Mouse (Mus musculus) CD4-positive, CD25-positive, alpha-beta regulatory T cell, adult 9 weeks (primary cell): ENCODE data around the gene Capns1. TPM values are rescaled to one million over a fixed set of nuclear protein-coding genes. Genes with fewer than 3 reads are reported as not detected.

ENCODE experiments used
- polyA plus RNA-seq: library from polyadenylated mRNA; unstranded; fragments of 100-300 nt; shearing (Covaris generic); gene quantifications from one replicate; pipeline ENCODE4 v1.2.1, GENCODE M21; 2017

Capns1 gene
- polyA plus RNA-seq, result 74.4 TPM

DNA sequence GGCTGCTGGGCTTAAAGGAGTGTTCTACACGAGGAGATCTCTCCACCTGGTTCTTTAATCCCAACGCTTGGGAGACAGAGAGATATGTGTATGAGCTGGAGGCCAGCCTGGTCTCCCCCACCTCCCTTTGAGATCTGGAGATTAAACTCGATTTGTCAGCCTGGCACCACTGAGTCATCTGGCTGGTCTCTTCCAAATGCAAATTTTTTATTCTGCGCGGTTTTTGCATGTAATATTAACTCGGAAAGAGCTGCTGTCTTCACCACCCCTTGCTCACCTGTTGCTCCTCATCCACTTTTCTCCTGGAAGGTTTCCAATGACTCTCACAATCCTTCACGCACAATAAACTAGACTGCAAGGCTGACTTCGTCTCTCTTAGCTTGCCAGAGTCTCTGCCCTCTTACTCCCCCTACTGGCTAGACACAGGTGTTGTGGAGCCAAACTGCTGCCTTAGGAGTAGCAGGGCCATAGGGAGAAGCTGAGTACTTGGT lies at the start of gene Capns1:
Gene Capns1 (minus strand): TSS at position 331 of the 491 bp plus-strand sequence.

DNA sequence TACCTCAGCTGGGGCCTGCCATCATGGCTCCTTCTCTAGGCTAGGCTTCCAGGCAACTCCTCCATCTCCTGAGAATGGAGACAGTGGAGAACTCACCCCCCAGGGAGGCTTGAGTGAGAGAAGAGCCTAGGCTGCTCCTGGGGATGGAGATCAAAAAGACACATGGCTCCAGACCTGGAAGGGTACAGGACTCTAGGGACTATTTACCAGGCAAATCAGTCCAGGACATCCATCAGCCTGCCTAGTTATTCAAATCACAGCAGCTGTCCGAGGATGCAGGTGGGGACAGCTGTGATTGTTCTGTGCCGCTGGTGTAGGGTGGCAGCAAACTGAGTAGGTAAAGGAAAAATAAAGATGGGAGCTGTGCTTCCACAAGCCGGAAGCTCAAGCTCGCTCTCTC lies 37.0 kb upstream of the Capns1 start, which contains the start of gene Ovol3:
Gene Ovol3 (minus strand): TSS at position 101 of the 400 bp plus-strand sequence.

DNA sequence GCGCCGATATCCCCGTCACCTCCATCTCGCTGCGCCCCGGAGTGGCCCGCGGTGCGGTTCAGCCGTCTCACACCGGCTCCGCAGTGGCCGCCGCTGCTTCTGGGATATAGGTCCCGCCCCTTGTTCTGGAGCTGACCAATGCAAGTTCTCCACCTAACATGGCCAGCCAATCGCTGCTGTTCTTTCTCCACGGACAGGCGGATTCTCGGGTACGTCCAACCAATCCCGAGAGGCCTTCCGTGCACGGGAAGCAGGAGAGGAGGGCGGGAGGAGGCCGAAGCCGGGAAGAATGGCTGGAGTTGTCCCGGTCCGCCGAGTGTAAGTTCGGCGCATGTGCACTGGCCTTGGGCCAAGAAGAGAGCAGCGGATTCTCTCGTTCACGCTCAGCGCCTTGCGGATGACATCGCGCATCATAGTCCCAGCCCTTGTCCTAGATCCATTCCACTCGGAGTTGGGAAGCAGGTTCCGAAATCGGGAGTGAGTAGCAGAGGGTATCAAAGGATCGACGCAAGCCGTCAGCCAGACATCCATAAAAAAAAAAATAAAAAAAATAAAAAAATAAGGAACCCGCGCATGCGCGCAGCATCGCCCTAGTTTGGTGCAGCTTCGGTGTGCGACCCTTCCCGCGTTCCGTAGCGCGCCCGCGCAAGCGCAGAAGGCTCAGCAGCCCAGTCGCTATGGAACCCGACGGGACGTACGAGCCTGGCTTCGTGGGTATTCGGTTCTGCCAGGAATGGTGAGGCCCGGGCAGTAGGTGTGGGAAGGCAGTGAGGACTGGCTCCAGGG lies 33.3 kb upstream of the Capns1 start, which contains the start of the genes Polr2i and Tbcb:
Gene Polr2i (plus strand): TSS at position 280 of the 786 bp plus-strand sequence.
Gene Tbcb (minus strand): TSS at position 604 of the 786 bp plus-strand sequence.

DNA sequence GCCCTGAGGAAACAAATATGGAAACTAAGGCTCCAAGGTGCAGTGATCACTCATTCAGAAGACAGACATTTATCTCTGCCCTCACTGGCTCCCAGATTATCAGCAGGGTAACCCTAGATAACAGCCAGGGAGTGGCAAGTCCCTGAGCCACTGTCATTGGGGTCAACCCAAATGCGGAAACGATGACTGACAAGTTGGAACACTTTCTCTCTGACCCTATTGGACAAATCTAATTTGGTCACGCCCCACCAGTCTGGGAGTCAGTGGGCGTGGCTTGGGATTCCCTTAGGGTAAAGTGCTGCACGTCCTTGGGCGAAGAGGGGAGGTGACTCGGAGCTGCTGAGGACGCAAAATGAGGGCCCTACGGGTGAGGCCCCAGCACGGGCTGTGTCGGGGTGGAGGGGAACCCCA lies 14.7 kb downstream of the Capns1 start, which contains the start of gene Cox7a1:
Gene Cox7a1 (plus strand): TSS at position 266 of the 411 bp plus-strand sequence.

DNA sequence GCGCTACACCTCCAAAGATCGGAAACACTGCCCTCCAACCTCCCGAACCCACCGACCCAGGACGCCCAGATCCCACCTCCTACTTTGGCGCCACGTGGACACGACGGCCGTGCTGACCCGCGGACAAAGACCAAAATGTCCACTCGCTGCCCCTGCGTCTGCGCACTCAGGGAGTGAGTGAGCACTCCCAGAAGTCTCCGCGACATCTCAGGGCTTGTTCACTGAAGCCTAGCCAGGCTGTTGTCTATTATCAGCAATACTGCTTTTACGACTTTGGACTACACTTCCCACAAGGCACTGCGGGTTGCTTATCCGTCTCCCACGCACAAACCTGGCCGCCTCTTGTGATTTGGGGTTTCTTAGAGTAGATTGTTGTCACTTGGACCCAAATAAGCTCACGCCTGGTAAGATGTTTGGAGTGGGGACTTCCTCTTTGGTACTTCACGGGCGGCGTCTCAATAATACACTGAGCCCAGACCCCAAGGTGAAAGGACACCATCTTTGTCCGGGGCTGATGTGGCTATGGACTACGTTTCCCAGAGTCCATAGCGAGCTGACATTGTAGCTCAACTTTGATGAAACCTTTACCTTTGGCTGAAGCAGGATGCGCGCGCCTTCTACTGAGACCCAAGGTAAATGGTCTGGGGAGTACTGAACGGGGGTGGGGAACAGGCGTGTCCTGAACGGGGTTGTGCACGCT lies 28.9 kb downstream of the Capns1 start, which contains the start of gene Zfp146:
Gene Zfp146 (minus strand): TSS at position 168 of the 700 bp plus-strand sequence.

Other genes starting within 250 kb of the Capns1 start
- 7.3 TPM for gene Zfp74, start 244.7 kb downstream of the Capns1 start, polyA plus RNA-seq
- gene Zfp568, start 214.9 kb downstream of the Capns1 start, polyA plus RNA-seq, result 6.3 TPM
- gene Zfp14, start 147.4 kb downstream of the Capns1 start, polyA plus RNA-seq, result 7.1 TPM
- gene Zfp82, start 125.9 kb downstream of the Capns1 start, polyA plus RNA-seq, result 13.1 TPM
- 2.0 TPM for gene Gm26920, start 108.4 kb downstream of the Capns1 start, polyA plus RNA-seq
- 14.8 TPM for gene Zfp566, start 108.3 kb downstream of the Capns1 start, polyA plus RNA-seq
- 95.2 TPM for gene Zfp260, start 104.0 kb downstream of the Capns1 start, polyA plus RNA-seq
- gene Zfp382, start 76.9 kb downstream of the Capns1 start, polyA plus RNA-seq, result 15.8 TPM
- gene Zfp146, start 29.1 kb downstream of the Capns1 start, polyA plus RNA-seq, result 33.9 TPM
- gene Cox7a1, start 14.7 kb downstream of the Capns1 start, polyA plus RNA-seq, result 1.5 TPM
- 69.2 TPM for gene Polr2i, start 33.1 kb upstream of the Capns1 start, polyA plus RNA-seq
- gene Tbcb, start 33.5 kb upstream of the Capns1 start, polyA plus RNA-seq, result 134 TPM
- gene Ovol3, start 36.9 kb upstream of the Capns1 start, polyA plus RNA-seq, result not detected
- gene Thap8, start 81.3 kb upstream of the Capns1 start, polyA plus RNA-seq, result 0.69 TPM
- gene Wdr62, start 81.6 kb upstream of the Capns1 start, polyA plus RNA-seq, result 5.3 TPM
- gene Clip3, start 92.9 kb upstream of the Capns1 start, polyA plus RNA-seq, result 4.2 TPM
- 157 TPM for gene Alkbh6, start 109.9 kb upstream of the Capns1 start, polyA plus RNA-seq
- 13.5 TPM for gene Syne4, start 116.0 kb upstream of the Capns1 start, polyA plus RNA-seq
- not detected for gene E130208F15Rik, start 122.9 kb upstream of the Capns1 start, polyA plus RNA-seq
- gene Sdhaf1, start 125.1 kb upstream of the Capns1 start, polyA plus RNA-seq, result 7.4 TPM
- not detected for gene Lrfn3, start 164.0 kb upstream of the Capns1 start, polyA plus RNA-seq
- gene Tyrobp, start 214.9 kb upstream of the Capns1 start, polyA plus RNA-seq, result 7.0 TPM
- gene Hcst, start 221.0 kb upstream of the Capns1 start, polyA plus RNA-seq, result 514 TPM
- 102 TPM for gene Nfkbid, start 222.9 kb upstream of the Capns1 start, polyA plus RNA-seq
- gene Aplp1, start 246.7 kb upstream of the Capns1 start, polyA plus RNA-seq, result 3.1 TPM